In the genomic region with DNA sequence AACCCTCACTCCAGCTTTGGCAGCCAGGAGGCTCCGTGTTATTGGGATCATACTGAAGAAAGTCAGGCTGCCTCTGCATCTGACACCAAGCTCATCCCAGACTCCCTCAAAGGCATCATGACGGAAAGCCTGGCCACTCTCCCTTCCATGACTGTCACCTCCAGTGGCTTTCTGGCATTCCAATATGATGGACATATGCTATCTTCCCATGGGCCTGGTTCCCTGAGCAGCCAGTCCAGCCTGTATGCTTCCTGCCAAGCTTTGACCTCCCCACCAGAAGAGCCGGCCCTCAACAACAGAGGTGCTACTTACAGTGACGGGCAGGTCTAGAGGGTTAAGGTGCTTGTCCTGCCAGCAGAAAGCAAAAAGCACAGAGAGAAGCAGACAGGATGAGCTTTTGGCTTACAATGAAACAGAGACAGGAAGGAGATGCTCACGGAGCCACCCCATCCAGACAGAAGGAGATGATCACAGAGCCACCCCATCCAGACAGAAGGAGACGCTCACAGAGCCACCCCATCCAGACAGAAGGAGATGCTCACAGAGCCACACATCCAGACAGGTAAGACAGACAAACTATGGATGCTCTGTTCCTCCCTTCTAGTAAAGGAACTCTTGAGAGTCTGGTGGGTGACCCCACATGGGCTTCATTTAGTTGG, we compare ENCODE assay signal across 15 mouse cellular contexts.
"Had no signal": no experiment of that assay in that cellular context is flagged by ENCODE, and none has a peak within 500 bp of the region (broad histone marks: within the 10 kb centered on the region; RNA-seq: fewer than 3 reads in every experiment).

No protein-coding gene starts in this region.

- H3K4me2 ChIP-seq: limb, embryonic 12.5 days; liver, embryonic 13.5 days; lung, embryonic 15.5 days; midbrain, embryonic 12.5 days; neural tube, embryonic 13.5 days; stomach, embryonic 15.5 days had no signal

- H3K9me3 ChIP-seq: liver, embryonic 13.5 days; lung, embryonic 15.5 days; midbrain, embryonic 12.5 days; neural tube, embryonic 13.5 days; stomach, embryonic 15.5 days had no signal

- DNase-seq: kidney, postnatal 10 days; layer of hippocampus, adult 9-11 months; layer of hippocampus, postnatal 36 days; liver; liver, embryonic 13.5 days; liver, postnatal 0 days; retina, postnatal 1 day; right cerebral cortex, postnatal 14 days; thymus, postnatal 4 days had no signal

- ATAC-seq: midbrain, embryonic 16.5 days had no signal

- H3K4me1 ChIP-seq: limb, embryonic 12.5 days; midbrain, embryonic 12.5 days; stomach, embryonic 15.5 days had no signal

- H3K4me3 ChIP-seq: limb, embryonic 12.5 days; liver, embryonic 13.5 days; lung, embryonic 15.5 days; midbrain, embryonic 12.5 days; neural tube, embryonic 13.5 days; stomach, embryonic 15.5 days had no signal

- H3K9ac ChIP-seq: limb, embryonic 12.5 days; liver, embryonic 13.5 days; liver, postnatal 0 days; lung, embryonic 15.5 days; midbrain, embryonic 12.5 days; neural tube, embryonic 13.5 days; stomach, embryonic 15.5 days had no signal

- H3K27me3 ChIP-seq: limb, embryonic 12.5 days; liver, embryonic 13.5 days; lung, embryonic 15.5 days; neural tube, embryonic 13.5 days; stomach, embryonic 15.5 days had no signal

- H3K27ac ChIP-seq: limb, embryonic 12.5 days; liver, embryonic 13.5 days; lung, embryonic 15.5 days; midbrain, embryonic 12.5 days; neural tube, embryonic 13.5 days; stomach, embryonic 15.5 days had no signal
